Mouse (Mus musculus): Measurements from ENCODE around the gene Cep128.

Gene Cep128

GRCm38 (mm10) chr12:90971156-90971555 is 413.1 kb downstream of the Cep128 start:
- ATAC-seq (ENCODE audit: low TSS enrichment), result no peak

DNA sequence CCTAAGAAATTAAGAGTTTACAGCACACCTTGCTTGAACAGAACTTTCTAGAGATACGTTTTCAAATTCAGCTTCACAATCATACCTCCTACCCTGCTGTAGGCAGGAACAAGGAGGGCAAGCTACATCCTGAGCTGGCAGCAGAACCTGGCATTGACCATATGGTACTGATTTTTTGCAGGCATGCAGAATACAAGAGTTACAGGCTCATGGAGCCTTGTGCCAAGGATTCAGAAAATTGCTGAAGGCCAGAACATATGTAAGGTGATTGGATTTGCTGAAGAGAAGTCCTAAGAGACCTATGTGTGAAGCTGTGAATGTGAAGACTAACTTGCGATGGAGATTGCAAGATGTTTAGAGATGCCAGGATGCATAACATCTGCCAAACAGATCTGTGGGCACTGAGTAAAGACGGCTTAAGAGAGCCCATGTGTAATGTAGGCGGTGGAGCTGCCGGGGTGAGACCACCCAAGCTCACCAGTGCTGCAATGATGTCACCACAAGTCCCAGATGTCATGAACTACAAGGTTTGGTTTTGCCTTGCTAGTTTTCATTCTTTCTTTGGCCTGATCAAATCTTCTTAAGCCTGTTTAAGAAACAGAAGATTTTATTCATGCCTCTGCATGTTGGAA is 422.7 kb downstream of the Cep128 start:
- ATAC-seq (ENCODE audit: low TSS enrichment), result peak; percentile 55; the same call in 1 of the 2 replicates

DNA sequence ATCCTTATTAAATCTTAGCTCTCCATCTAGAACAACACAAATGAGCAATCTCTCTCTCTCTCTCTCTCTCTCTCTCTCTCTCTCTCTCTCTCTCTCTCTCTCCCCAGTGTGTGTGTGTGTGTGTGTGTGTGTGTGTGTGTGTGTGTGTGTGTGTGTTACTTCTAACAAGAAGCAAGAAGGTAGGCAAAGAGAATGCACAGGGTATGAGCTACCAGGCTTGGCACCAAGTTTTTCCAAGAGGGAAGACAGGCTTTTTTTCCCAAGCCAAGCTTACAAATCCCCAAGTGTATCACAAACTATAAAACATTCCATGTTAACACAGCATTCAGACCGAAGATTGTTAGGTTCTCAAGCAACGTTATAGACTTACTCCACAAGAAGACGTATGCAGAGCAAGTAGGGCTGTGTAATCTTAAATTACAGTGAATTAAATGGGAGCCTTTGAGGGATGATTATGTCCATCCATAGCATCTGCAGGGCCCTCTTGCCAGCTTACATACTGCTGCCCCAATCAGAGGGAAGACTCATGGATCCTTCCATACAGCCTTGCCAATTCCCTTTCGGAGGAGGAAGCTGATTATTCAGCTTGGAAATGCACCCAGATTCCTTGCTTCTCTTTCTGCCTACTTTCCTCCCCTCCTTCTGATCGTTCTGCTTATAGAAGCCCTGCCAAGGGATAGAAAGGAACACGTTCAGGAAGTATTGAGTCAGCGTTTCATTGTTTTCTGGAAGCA is 429.3 kb downstream of the Cep128 start:
- peak; percentile 85 for ATAC-seq (ENCODE audit: low TSS enrichment)

Measured in frontal cortex, adult (tissue).